Mouse (Mus musculus) C2C12 (cell line): ENCODE results near the gene Pcmtd2.

Source experiments
- CEBPB ChIP-seq: IDR thresholded peaks from one replicate; pipeline ENCODE4 v1.6.1; 2011; ENCODE audit warnings: low read depth, mild to moderate bottlenecking, control low read depth, moderate library complexity
- CTCF ChIP-seq: IDR thresholded peaks from one replicate; pipeline ENCODE4 v1.5.1; 2011; ENCODE audit not compliant: control insufficient read depth, insufficient read depth, insufficient read length
- FOSL1 ChIP-seq: IDR thresholded peaks from one replicate; pipeline ENCODE4 v1.8.0; 2011; ENCODE audit warnings: mild to moderate bottlenecking, low read length; ENCODE audit not compliant: poor library complexity, insufficient read depth, severe bottlenecking
- MYOD1 ChIP-seq: IDR thresholded peaks from one replicate; pipeline ENCODE4 v1.6.1; 2011; ENCODE audit warnings: low read depth; ENCODE audit not compliant: control insufficient read depth, insufficient read length
- MYOG ChIP-seq: IDR thresholded peaks from one replicate; pipeline ENCODE4 v1.6.1; 2011; ENCODE audit not compliant: control insufficient read depth, insufficient read length; ENCODE audit errors: extremely low read depth
- USF1 ChIP-seq: IDR thresholded peaks from one replicate; pipeline ENCODE4 v1.6.1; 2011; ENCODE audit warnings: low read depth, mild to moderate bottlenecking, control low read depth, moderate library complexity

- TF ChIP-seq CTCF (no peak), CEBPB (no peak), MYOD1 (no peak), USF1 (no peak), MYOG (no peak), FOSL1 (no peak)
Observed at GRCm38 (mm10) chr2:181797672-181798071, 40.0 kb upstream of the Pcmtd2 start.
